ENCODE assay signal across 11 mouse cellular contexts in genomic region chr3:59744181-59744580, GRCm38 (mm10). TPM values are rescaled to one million over a fixed set of nuclear protein-coding genes. Genes with fewer than 3 reads are reported as not detected.
DNase-seq lines count a peak whose midpoint lies in the region; ATAC-seq and TF ChIP-seq lines count a peak whose summit lies in the region.
"Had no signal": no experiment of that assay in that cellular context is flagged by ENCODE, and none has a peak within 500 bp of the region (broad histone marks: within the 10 kb centered on the region; RNA-seq: fewer than 3 reads in every experiment).

No protein-coding gene starts in this region.

- H3K4me1 ChIP-seq in heart, postnatal 0 days (ENCODE audit: control insufficient read depth, insufficient read depth): no peaks in the 10 kb centered on the region
- H3K4me1 ChIP-seq in forebrain, embryonic 10.5 days: no peaks in the 10 kb centered on the region
- H3K4me1 ChIP-seq: neural tube, embryonic 13.5 days had no signal

- no peak overlapping the region for H3K4me2 ChIP-seq in heart, postnatal 0 days (ENCODE audit: low read depth, low read length)
- H3K4me2 ChIP-seq: neural tube, embryonic 13.5 days had no signal

- no peak overlapping the region for H3K4me3 ChIP-seq in heart, postnatal 0 days (ENCODE audit: low read depth, low read length)
- H3K4me3 ChIP-seq in forebrain, embryonic 10.5 days: no peak overlapping the region
- H3K4me3 ChIP-seq: neural tube, embryonic 13.5 days had no signal

- no peaks in the 10 kb centered on the region for H3K27me3 ChIP-seq in heart, postnatal 0 days (ENCODE audit: control insufficient read depth, insufficient read depth, low read length)
- H3K27me3 ChIP-seq in forebrain, embryonic 10.5 days (ENCODE audit: poor library complexity, severe bottlenecking): no peaks in the 10 kb centered on the region
- H3K27me3 ChIP-seq: neural tube, embryonic 13.5 days had no signal

- no peak overlapping the region for H3K9ac ChIP-seq in heart, postnatal 0 days (replicated peaks; ENCODE audit: low read depth, low read length)
- H3K9ac ChIP-seq: neural tube, embryonic 13.5 days had no signal

- WGBS in heart, postnatal 0 days: 9% methylated on average over 2 of the region's 2 CpGs
- WGBS in forebrain, embryonic 10.5 days: 18% methylated on average over 2 of the region's 2 CpGs

- ATAC-seq in heart, postnatal 0 days (ENCODE audit: insufficient read depth, low read depth): no peak

- no peaks in the 10 kb centered on the region for H3K36me3 ChIP-seq in heart, postnatal 0 days (replicated peaks; ENCODE audit: control insufficient read depth, insufficient read depth, low read length)
- no peaks in the 10 kb centered on the region for H3K36me3 ChIP-seq in forebrain, embryonic 10.5 days (replicated peaks)
- H3K36me3 ChIP-seq: neural tube, embryonic 13.5 days had no signal

- H3K27ac ChIP-seq in heart, postnatal 0 days (ENCODE audit: low read depth): no peak overlapping the region
- H3K27ac ChIP-seq in forebrain, embryonic 10.5 days: no peak overlapping the region
- H3K27ac ChIP-seq: neural tube, embryonic 13.5 days had no signal

- no peak for TF ChIP-seq EP300 in heart, postnatal 0 days (IDR thresholded peaks at IDR 0.05; ENCODE audit: low read depth)

- H3K9me3 ChIP-seq in heart, postnatal 0 days (replicated peaks; ENCODE audit: control insufficient read depth, low read length): no peaks in the 10 kb centered on the region
- H3K9me3 ChIP-seq in forebrain, embryonic 10.5 days: no peaks in the 10 kb centered on the region
- H3K9me3 ChIP-seq: neural tube, embryonic 13.5 days had no signal

- no peak for DNase-seq in heart, postnatal 0 days (ENCODE audit: low spot score)
- no peak for DNase-seq in heart, postnatal 25 days (ENCODE audit: low spot score)
- peak; percentile 45 for DNase-seq in retina, embryonic 14.5 days (ENCODE audit: low spot score)
- no peak for DNase-seq in retina, postnatal 1 day
- DNase-seq in adrenal gland, postnatal 36 days: peak; percentile 7 to 32
- DNase-seq in thymus, postnatal 0 days (ENCODE audit: low spot score): peak; percentile 57
- no peak for DNase-seq in right cerebral cortex, postnatal 36 days (ENCODE audit: low spot score in 2 of 2)
- DNase-seq in forebrain, embryonic 10.5 days (ENCODE audit: extremely low spot score, low spot score): no peak

- TF ChIP-seq CTCF in heart, postnatal 0 days (IDR thresholded peaks at IDR 0.05; ENCODE audit: low read depth): peak; percentile 11; the same call in 1 of the 2 replicates

- intact Hi-C loops in heart, postnatal 25 days (cut with DNase I): no loop called here

RNA-seq across cellular contexts. Expression of gene Gm5538, which starts 14.6 kb away (rescaled TPM):
- not detected in 2 replicates for total RNA-seq in heart, postnatal 0 days (2014; rRNA removed; ENCODE audit: low replicate concordance)
- polyA plus RNA-seq in heart, postnatal 0 days (2015; fragmentation: Nextera tagmentation; extraction: Ambion mirVana): not detected in 2 replicates
- not detected for total RNA-seq in heart, postnatal 25 days (2021)
- under 1 TPM in 1 of 2 experiments, not detected in 1; 0.23 TPM for total RNA-seq in adrenal gland, postnatal 36 days (2021)
- not detected in 2 replicates for polyA plus RNA-seq in thymus, postnatal 0 days (2015; fragmentation: Nextera tagmentation; extraction: Ambion mirVana)
- polyA plus RNA-seq in forebrain, embryonic 10.5 days (2016; fragmentation: Nextera tagmentation; extraction: Ambion mirVana): not detected in 2 replicates
- total RNA-seq: heart, adult 18-20 months; left cerebral cortex, adult 18-20 months had no signal
- polyA plus RNA-seq: neural tube, embryonic 13.5 days had no signal

Comparison
In these comparisons a context has a peak if more than half of its experiments do, and no peak if none do; other contexts are left out.
1. DNase-seq: peak in retina, embryonic 14.5 days (single experiment), adrenal gland, postnatal 36 days (2 of 2) and thymus, postnatal 0 days (single experiment); none in heart, postnatal 0 days (single experiment), heart, postnatal 25 days (single experiment), retina, postnatal 1 day (single experiment), right cerebral cortex, postnatal 36 days (0 of 2) and forebrain, embryonic 10.5 days (single experiment).